Mouse (Mus musculus) central nervous system, embryonic 14 days (tissue): ENCODE results near the gene Tnfaip1. TPM values are rescaled to one million over a fixed set of nuclear protein-coding genes. Genes with fewer than 3 reads are reported as not detected.

ENCODE experiments used
- polyA plus RNA-seq: library from polyadenylated mRNA; depleted of rRNA; stranded (reverse); fragments of >200 nt; gene quantifications from 2 replicates; pipeline ENCODE4 v1.2.3, GENCODE M21; 2012; rRNA removed

Tnfaip1 gene
- polyA plus RNA-seq, result 51.0 and 52.7 TPM in 2 replicates

GRCm38 (mm10) chr11:78536080-78536689 is at the start of gene Tnfaip1, which contains the start of gene Ift20:
TSS of gene Tnfaip1 (minus strand) at chr11:78536332.
TSS of gene Ift20 (plus strand) at chr11:78536361.

GRCm38 (mm10) chr11:78550168-78551058 is 14.3 kb upstream of the Tnfaip1 start, which contains the start of gene Tmem97:
TSS of gene Tmem97 (minus strand) at chr11:78550777.

GRCm38 (mm10) chr11:78512025-78512957 is 23.8 kb downstream of the Tnfaip1 start, which contains the start of the genes Tmem199 and Poldip2:
TSS of gene Tmem199 (minus strand) at chr11:78512172.
TSS of gene Poldip2 (plus strand) at chr11:78512193.

GRCm38 (mm10) chr11:78502909-78503650 is 33.1 kb downstream of the Tnfaip1 start, which contains the start of gene Sebox:
TSS of gene Sebox (plus strand) at chr11:78503447.

GRCm38 (mm10) chr11:78499004-78499403 is 37.1 kb downstream of the Tnfaip1 start, which contains the start of gene Vtn:
TSS of gene Vtn (plus strand) at chr11:78499091.

GRCm38 (mm10) chr11:78497544-78498522 is 38.3 kb downstream of the Tnfaip1 start, which contains the start of gene Sarm1:
TSS of gene Sarm1 (minus strand) at chr11:78497754.

Other genes with a start within 250 kb of the Tnfaip1 start
- gene BC030499, start 245.5 kb downstream of the Tnfaip1 start, polyA plus RNA-seq, result 0.63 and 0.88 TPM in 2 replicates
- 37.0 and 49.5 TPM in 2 replicates for gene Spag5, start 234.8 kb downstream of the Tnfaip1 start, polyA plus RNA-seq
- 106 and 132 TPM in 2 replicates for gene Aldoc, start 213.4 kb downstream of the Tnfaip1 start, polyA plus RNA-seq
- 60.2 and 69.7 TPM in 2 replicates for gene Pigs, start 207.9 kb downstream of the Tnfaip1 start, polyA plus RNA-seq
- 144 and 155 TPM in 2 replicates for gene Unc119, start 192.8 kb downstream of the Tnfaip1 start, polyA plus RNA-seq
- gene Foxn1, start 149.8 kb downstream of the Tnfaip1 start, polyA plus RNA-seq, result 0.03 TPM in 1 of 2 replicates, not detected in the other
- 0.04 TPM in 1 of 2 replicates, not detected in the other for gene Slc13a2, start 114.1 kb downstream of the Tnfaip1 start, polyA plus RNA-seq
- gene Slc46a1, start 70.6 kb downstream of the Tnfaip1 start, polyA plus RNA-seq, result 10.6 and 11.7 TPM in 2 replicates
- gene Sarm1, start 38.6 kb downstream of the Tnfaip1 start, polyA plus RNA-seq, result 35.2 and 38.7 TPM in 2 replicates
- gene Vtn, start 37.2 kb downstream of the Tnfaip1 start, polyA plus RNA-seq, result 84.3 and 85.8 TPM in 2 replicates
- gene Sebox, start 32.9 kb downstream of the Tnfaip1 start, polyA plus RNA-seq, result 0.23 and 0.37 TPM in 2 replicates
- 70.0 and 74.8 TPM in 2 replicates for gene Tmem199, start 24.2 kb downstream of the Tnfaip1 start, polyA plus RNA-seq
- 113 and 120 TPM in 2 replicates for gene Poldip2, start 24.1 kb downstream of the Tnfaip1 start, polyA plus RNA-seq
- 84.4 and 94.8 TPM in 2 replicates for gene Ift20, start within 50 bp of the Tnfaip1 start, polyA plus RNA-seq
- gene Tmem97, start 14.4 kb upstream of the Tnfaip1 start, polyA plus RNA-seq, result 20.2 and 23.6 TPM in 2 replicates
- 33.9 and 41.3 TPM in 2 replicates for gene Nlk, start 161.0 kb upstream of the Tnfaip1 start, polyA plus RNA-seq
- 37.7 and 42.1 TPM in 2 replicates for gene Ccnq, start 215.4 kb upstream of the Tnfaip1 start, polyA plus RNA-seq